Mouse (Mus musculus) testis, adult 2 months (tissue): ENCODE data around the gene Trmt6. TPM values are rescaled to one million over a fixed set of nuclear protein-coding genes. Genes with fewer than 3 reads are reported as not detected.

ENCODE experiments used
- H3K27ac ChIP-seq: fragments of 200-500 bp; 2 replicates; pipeline ENCODE4 v1.5.1; 2012; ENCODE audit warnings: low read depth, low read length; ENCODE audit not compliant: control insufficient read depth, insufficient read depth
- H3K27me3 ChIP-seq: fragments of 200-500 bp; 2 replicates; pipeline ENCODE4 v1.6.1; 2012; ENCODE audit warnings: mild to moderate bottlenecking, low read length, moderate library complexity; ENCODE audit not compliant: control insufficient read depth, insufficient read depth
- H3K36me3 ChIP-seq: fragments of 200-500 bp; 2 replicates; pipeline ENCODE4 v1.6.1; 2012; ENCODE audit warnings: mild to moderate bottlenecking, low read length; ENCODE audit not compliant: control insufficient read depth, insufficient read depth
- H3K4me1 ChIP-seq: fragments of 200-500 bp; 2 replicates; pipeline ENCODE4 v1.6.1; 2012; ENCODE audit warnings: low read length; ENCODE audit not compliant: control insufficient read depth, insufficient read depth
- H3K4me3 ChIP-seq: fragments of 200-500 bp; 2 replicates; pipeline ENCODE4 v1.5.1; 2012; ENCODE audit warnings: low read depth, mild to moderate bottlenecking, low read length, moderate library complexity, mixed read lengths; ENCODE audit not compliant: control insufficient read depth
- CTCF ChIP-seq: fragments of 200-500 bp; IDR thresholded peaks from 2 replicates; pipeline ENCODE4 v1.5.1; 2012; ENCODE audit warnings: low read depth, mild to moderate bottlenecking, inconsistent platforms, low read length, moderate library complexity; ENCODE audit not compliant: control insufficient read depth, insufficient read depth, insufficient replicate concordance
- POLR2A ChIP-seq: fragments of 200-500 bp; IDR thresholded peaks from 2 replicates; pipeline ENCODE4 v1.6.1; 2012; ENCODE audit warnings: low read depth, mild to moderate bottlenecking, inconsistent platforms, low read length, moderate library complexity; ENCODE audit not compliant: control insufficient read depth
- polyA plus RNA-seq: library from polyadenylated mRNA; depleted of rRNA; stranded (reverse); fragments of >200 nt; gene quantifications from 2 replicates; pipeline ENCODE4 v1.2.3, GENCODE M21; 2012; rRNA removed

Gene Trmt6
- polyA plus RNA-seq, result 3.7 and 4.3 TPM in 2 replicates

DNA sequence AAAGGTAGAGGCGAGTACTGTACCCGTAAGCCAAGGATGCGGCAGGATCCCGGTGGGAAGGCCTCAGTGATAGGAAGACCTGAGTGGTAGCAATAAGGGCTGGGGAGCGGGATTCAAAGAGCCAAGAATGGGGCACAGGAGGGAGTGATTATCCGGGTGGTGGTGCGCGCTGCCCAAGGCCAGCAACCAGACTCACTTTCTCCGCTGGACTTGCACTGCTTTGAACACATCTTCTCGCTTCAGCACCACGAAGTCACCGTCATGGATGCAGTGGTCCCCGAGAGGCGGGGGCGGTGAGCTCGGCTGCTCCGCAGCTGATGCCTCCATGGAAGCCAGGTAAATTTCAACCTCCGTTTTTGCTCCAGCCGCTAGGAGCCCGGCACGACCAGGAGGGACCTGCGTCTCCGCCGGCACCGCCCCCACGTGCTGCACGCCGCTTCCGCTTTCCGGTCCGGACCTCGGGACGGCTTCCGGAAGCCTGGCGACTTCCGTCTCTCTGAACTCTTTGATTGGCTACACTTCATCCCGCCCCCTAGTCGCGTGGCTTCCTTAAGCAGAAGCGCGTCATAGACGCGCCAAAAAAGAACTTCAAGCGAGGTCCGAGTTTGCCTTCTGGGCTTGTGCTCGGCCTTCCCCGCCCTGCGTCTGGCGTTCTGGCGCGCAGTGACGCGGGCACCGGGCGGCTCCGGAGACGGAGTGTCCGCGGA is at the start of gene Trmt6, which contains the start of gene Mcm8:
TSS of gene Trmt6 (minus strand) at position 448 of the 707 bp plus-strand sequence.
TSS of gene Mcm8 (plus strand) at position 534 of the 707 bp plus-strand sequence.
- peak within 1 kb of the TSS; percentile 54 for H3K27ac ChIP-seq
- peak within 1 kb of the TSS; percentile 95 for H3K4me3 ChIP-seq
- no peaks in the 10 kb centered on the region for H3K27me3 ChIP-seq
- H3K4me1 ChIP-seq, result peaks cover 4% of the 10 kb centered on the region
- no peaks in the 10 kb centered on the region for H3K36me3 ChIP-seq
- TF ChIP-seq POLR2A (peak; percentile 66), CTCF (no peak; the same call in 1 of the 2 replicates)

DNA sequence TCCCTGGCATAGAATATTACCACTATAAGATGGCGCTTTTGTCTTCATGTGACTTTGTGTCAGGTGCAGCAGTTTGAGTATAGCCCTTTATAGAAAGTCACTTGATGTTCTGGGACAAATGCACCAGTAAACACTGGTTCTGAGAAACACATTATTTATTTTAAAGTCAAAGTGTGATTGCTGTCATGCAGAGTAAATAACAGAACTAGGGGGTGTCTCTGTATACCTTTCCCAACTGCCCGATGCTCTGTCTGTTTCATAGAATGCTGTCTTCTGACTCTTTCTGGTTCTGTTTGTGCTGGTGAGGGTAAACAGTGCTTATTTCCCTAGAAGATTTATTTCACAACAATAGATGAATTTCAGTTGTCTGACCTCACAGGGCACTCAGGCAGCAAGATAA is 47.5 kb upstream of the Trmt6 start:
- TF ChIP-seq CTCF (no peak), POLR2A (no peak)
- Histone ChIP-seq H3K4me3 (no peak overlapping the region), H3K27ac (no peak overlapping the region), H3K36me3 (no peaks in the 10 kb centered on the region; the same call in 1 of the 2 replicates), H3K4me1 (no peaks in the 10 kb centered on the region), H3K27me3 (no peaks in the 10 kb centered on the region)

DNA sequence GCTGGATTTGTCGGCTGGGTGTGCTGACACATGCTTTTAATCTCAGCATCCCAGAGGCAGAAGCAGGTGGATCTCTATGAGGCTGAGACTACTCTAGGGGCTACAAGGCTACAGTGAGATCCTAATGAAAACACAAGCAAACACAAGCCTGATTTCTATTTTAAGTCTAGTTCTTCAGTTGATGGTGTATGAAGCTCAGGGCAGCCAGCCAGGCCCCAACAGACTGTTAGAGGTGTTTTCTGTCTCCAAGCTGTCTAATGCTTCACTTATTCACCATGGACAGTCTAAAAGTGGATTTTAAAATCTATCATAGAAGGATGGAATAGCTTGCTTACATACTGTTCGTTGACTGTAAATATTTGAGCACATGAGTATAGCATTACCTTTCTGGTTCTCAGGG is 45.6 kb upstream of the Trmt6 start:
- TF ChIP-seq CTCF (no peak), POLR2A (no peak)
- Histone ChIP-seq H3K4me1 (0 out of 2 replicates have a peak, but pooled peaks cover 1% of the 10 kb centered on the region), H3K27me3 (no peaks in the 10 kb centered on the region)

DNA sequence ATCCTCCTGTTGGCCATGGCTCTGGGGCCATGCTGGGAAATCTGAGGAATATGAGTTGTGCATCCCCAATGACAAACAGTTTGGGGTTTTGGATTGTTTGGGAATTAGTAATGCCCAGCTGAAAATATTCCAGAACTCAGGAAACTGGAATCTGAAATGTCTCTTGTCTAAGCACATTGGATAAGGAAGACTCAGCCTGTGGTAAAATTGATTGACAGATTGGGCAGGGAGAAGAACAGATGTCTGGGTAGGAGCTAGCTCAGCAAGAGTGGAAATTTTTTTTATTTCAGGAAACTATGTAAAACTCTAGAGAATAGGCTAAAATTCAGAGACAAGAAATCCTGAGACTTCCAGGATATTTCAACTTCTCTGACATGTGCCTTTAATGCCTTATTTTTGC is 44.6 kb upstream of the Trmt6 start:
- Histone ChIP-seq H3K36me3 (peaks cover 1% of the 10 kb centered on the region; the same call in 1 of the 2 replicates), H3K27ac (no peak overlapping the region), H3K4me3 (no peak overlapping the region), H3K4me1 (0 out of 2 replicates have a peak, but pooled peaks cover 3% of the 10 kb centered on the region), H3K27me3 (no peaks in the 10 kb centered on the region)
- TF ChIP-seq POLR2A (no peak), CTCF (no peak)

More for the DNA sequence above, 45.6 kb upstream of the Trmt6 start:
- peaks cover 1% of the 10 kb centered on the region; the same call in 1 of the 2 replicates for H3K36me3 ChIP-seq
- H3K27ac ChIP-seq, result no peak overlapping the region
- H3K4me3 ChIP-seq, result no peak overlapping the region

DNA sequence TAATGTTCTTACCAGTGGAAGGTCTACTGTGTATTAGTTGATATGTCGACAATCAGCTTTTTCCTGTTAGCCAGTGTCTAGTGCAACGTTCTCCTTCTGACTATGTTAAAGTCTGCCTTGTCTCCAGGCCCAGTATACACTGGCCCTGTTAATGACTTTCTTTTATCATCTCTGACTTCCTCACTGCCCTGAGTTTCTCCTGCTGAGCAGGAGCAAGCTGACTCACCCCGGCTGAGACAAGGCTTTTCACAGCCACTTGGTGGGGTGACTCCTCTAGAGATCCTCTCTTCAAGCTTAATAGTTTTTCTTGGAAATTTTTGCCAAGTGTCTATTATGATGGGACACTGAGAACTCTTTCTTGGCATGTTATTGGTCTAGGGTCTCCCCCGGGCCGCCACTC is 40.5 kb upstream of the Trmt6 start:
- H3K36me3 ChIP-seq, result peaks cover 1% of the 10 kb centered on the region
- TF ChIP-seq CTCF, result no peak
- no peak for TF ChIP-seq POLR2A
- no peak overlapping the region for H3K27ac ChIP-seq
- H3K4me3 ChIP-seq, result no peak overlapping the region
- peaks cover 4% of the 10 kb centered on the region for H3K4me1 ChIP-seq
- no peaks in the 10 kb centered on the region for H3K27me3 ChIP-seq

DNA sequence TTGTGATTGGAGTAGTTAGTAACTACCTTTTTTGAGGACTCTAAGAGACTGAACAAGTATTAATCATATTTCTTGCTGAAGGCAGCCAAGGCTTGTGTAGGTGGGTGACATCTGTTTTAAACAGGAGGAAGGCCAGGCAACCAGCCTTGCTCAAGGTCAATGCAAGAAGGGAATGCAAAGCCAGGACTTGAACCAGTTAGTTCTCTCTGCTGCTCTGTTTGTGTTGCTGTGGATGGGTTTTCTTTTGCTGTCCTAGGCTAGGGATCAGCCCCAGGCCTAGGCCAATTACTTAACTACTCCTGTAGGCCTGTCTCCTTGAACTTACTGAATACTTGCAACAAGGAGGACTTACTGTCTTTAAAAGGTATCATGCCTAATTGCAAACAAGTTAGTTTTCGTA is 37.2 kb upstream of the Trmt6 start:
- Histone ChIP-seq H3K27ac (no peak overlapping the region), H3K27me3 (no peaks in the 10 kb centered on the region), H3K4me1 (peaks cover 5% of the 10 kb centered on the region), H3K36me3 (peaks cover 5% of the 10 kb centered on the region), H3K4me3 (no peak overlapping the region)
- TF ChIP-seq POLR2A, result no peak
- no peak for TF ChIP-seq CTCF

DNA sequence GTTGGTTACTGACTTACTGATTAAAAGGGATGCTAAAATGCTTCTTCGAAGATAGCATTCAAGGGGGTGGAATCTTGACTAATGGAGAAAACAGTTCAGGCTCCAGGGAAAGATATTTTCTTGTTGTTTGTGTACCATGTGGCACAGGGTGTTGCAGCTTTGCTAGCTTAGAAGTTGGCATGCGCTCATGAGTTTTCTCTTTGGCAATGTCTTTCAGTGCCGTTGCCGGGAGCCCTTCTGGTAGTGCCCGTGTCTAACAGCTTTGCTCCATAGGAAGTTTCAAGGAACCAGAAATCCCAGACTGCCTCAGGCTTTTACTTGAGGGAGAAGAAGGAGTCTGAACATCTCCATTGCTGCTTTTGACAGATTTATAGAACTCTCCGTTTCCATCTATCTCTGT is 33.3 kb upstream of the Trmt6 start:
- peak overlapping the region; percentile 73 for H3K27ac ChIP-seq
- peak overlapping the region; percentile 71 for H3K4me3 ChIP-seq
- TF ChIP-seq POLR2A (no peak), CTCF (no peak)
- H3K4me1 ChIP-seq, result peaks cover 5% of the 10 kb centered on the region
- H3K36me3 ChIP-seq, result peaks cover 4% of the 10 kb centered on the region; the same call in 1 of the 2 replicates
- H3K27me3 ChIP-seq, result no peaks in the 10 kb centered on the region
